Mouse (Mus musculus) right cerebral cortex, postnatal 14 days (tissue): Measurements from ENCODE around the gene Romo1.
"Not testable (repeated sequence)": the region's sequence is repeated elsewhere in the genome, so short reads cannot be mapped to it uniquely, and the experiment has no call there.

Source experiments
- DNase-seq: peaks from one replicate; pipeline ENCODE4 v3.0.0; 2022

Gene Romo1

DNA sequence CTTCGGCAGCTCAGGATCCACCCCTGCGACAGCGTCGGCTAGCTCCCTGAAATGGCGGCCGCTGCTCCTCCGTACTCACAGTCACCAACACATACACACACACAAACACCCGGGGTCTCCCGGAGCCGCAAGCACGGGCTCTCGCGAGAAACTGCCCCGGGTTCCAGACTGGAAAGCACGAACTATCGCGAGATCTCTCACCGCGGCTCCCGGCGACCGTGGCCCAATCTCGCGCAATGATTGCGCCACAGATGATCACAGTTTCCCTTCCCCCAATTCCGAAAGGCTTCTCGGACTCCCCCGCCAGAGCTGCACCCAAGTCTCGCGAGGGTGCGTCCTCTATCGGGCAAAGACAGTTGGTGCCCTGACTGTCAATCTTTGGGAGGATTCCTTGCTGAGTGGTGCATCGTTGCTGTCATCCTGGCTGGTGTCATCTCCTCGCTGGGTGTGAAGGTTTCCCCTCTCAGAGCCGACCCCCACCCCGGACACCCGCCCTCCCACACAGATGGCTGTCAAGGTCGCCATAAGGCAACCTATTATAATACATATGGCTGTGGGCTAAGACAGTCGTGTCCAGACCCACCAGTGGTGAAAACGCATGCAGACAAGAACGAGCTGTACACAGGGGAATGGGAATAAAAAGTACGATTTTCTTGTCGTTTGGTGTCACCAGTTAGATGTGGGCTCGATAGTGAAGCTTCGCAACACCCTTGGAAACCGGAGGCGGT is 36.4 kb downstream of the Romo1 start, which contains the start of gene Rbm39:
Gene Rbm39 (minus strand): TSS at position 145 of the 728 bp plus-strand sequence.
- peak; percentile 100 for DNase-seq

- no peak for DNase-seq
Observed at GRCm38 (mm10) chr2:156180824-156181590, 37.2 kb downstream of the Romo1 start.

DNA sequence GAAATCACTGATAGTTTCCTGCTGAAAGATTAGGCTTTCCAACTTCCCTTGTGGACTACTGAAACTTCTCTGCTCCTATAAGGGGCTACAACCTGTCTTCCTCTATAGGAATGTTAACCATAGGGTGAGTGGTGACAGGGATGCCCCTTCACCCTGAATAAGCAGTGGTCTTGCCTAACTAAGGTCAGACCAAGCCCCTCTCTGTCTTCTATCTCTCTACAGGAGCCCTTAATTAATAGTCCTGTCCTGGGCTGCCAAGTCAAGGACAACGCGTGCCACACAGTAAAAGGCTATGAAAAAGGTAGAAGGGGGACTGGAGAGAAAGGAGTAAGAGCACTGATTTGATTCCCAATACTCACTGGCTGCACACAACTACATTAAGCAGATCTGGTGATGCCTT is 37.8 kb downstream of the Romo1 start:
- no peak for DNase-seq

- DNase-seq, result not testable (repeated sequence)
Observed at GRCm38 (mm10) chr2:156189241-156189640, 45.4 kb downstream of the Romo1 start.

DNA sequence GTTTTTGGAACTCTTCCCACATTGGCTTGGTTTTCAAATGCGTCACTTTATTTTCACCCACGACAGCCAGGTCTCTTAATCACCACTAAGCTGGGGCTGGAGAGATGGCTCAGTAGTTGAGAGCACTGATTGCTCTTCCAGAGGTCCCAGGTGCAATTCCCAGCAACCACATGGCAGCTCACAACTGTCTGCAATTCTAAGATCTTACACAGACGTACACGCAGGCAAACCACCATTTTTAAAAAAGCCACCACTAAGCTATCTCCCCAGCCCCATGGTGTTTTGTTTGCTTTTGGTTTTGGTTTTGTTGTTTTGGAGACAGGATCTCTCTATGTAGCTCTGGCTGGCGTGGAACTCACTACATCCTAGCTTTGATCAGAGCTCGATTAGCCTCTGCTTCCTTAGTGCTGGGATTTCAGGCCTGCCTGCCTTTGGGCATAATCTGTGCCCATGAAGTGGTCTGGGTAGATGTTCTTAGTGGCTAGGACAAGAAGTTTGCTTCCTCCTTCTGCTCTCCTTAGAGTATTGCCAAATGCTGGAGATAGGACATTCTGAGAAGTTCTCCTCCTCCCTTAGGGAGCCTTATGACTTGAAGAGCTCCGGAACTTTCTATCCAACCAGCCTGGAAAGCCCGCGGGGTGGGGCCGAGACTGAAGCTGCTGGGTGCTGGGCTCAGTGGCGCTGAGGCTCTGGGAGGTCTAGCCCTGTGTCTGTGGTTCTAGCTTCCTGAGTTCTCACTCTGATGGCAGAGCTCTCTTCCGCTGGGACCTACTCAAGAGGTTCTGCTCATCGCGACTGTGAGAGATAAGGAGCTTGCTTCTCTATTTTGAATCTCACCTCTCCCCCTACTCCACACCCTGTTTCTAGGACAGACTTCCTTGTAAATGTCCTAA is 46.4 kb downstream of the Romo1 start:
- no peak for DNase-seq

- DNase-seq, result no peak
Observed at GRCm38 (mm10) chr2:156191540-156191939, 47.7 kb downstream of the Romo1 start.

- DNase-seq, result no peak
Observed at GRCm38 (mm10) chr2:156192068-156192467, 48.2 kb downstream of the Romo1 start.

DNA sequence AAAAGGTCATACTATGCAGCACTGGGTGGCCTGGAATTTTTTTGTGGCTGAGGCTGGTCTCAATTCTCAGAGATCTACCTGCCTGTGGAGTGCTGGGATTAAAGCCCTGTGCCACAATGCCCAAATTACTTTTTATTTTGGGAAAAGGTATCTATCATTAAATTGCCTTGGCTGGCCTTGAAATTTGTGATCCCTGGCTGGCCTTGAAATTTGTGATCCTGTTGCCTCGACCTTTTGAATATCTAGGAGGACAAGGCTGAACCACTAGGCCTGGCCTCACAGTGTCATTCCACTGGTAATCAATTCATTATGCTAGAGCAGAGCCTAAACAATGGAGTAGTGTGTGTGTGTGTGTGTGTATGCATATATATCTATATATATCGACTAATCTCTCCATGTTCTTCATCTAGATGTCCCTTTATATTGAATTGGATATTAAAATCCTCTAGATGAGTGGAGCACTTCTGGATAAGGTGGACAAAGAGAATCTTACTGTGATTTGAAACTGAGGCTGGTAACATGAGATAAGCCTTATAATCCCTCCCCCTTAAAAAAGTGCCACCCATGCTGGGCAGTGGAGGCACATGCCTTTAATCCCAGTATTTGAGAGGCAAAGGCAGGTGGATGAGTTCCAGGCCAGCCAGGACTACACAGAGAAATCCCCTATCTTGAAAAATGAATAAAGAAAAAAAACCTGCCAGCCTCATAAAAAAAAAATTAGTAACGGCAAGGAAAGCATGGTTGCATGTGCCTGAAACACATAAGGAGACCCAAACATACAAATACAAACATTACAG is 49.4 kb downstream of the Romo1 start:
- DNase-seq, result no peak

DNA sequence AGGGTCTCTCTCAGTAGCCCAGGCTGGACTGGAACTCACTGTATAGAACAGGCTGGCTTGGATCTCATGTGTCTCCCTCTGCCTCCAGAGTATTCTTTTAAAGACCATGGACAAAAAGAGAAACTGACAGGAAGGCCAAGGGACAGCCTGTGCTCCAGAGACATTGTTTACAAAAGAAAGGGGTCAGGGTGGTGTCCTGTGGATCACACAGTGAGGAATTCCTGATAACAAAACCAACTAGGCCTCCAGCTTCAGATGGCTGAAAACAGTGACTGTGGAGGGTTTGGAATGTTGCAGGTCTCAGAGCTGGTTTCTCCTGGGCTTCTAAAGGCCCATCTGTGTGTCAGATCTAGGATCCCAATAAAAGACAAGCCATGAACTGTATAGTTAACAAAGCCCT is 50.7 kb downstream of the Romo1 start:
- DNase-seq, result no peak
